Comparison of ENCODE assay signal across 10 mouse cellular contexts in genomic region chr19:44741764-44742127, GRCm38 (mm10). TPM values are rescaled to one million over a fixed set of nuclear protein-coding genes. Genes with fewer than 3 reads are reported as not detected.
A peak's percentile ranks its signal among the peaks of the same experiment; 100 is the strongest.
DNase-seq lines count a peak whose midpoint lies in the region; ATAC-seq lines count a peak whose summit lies in the region.
"Had no signal": no experiment of that assay in that cellular context is flagged by ENCODE, and none has a peak within 500 bp of the region (broad histone marks: within the 10 kb centered on the region; RNA-seq: fewer than 3 reads in every experiment).

No protein-coding gene starts in this region.

- H3K4me2 ChIP-seq in kidney, embryonic 16.5 days (replicated peaks; ENCODE audit: low read depth, low read length) = peak overlapping the region; percentile 71
- peak overlapping the region; percentile 44 for H3K4me2 ChIP-seq in embryonic facial prominence, embryonic 14.5 days (ENCODE audit: low read depth, low read length)
- H3K4me2 ChIP-seq in limb, embryonic 11.5 days (ENCODE audit: low read depth, severe bottlenecking) = peak overlapping the region; percentile 31; the same call in 1 of the 2 replicates
- H3K4me2 ChIP-seq in neural tube, embryonic 14.5 days (ENCODE audit: low read depth, low read length) = peak overlapping the region; percentile 43

- H3K9me3 ChIP-seq in kidney, embryonic 16.5 days (ENCODE audit: low read length) = no peaks in the 10 kb centered on the region
- H3K9me3 ChIP-seq in embryonic facial prominence, embryonic 14.5 days (ENCODE audit: control insufficient read depth, low read length) = no peaks in the 10 kb centered on the region
- H3K9me3 ChIP-seq in limb, embryonic 11.5 days (ENCODE audit: control insufficient read depth, low read length) = no peaks in the 10 kb centered on the region
- H3K9me3 ChIP-seq in neural tube, embryonic 14.5 days (ENCODE audit: control insufficient read depth, low read length) = no peaks in the 10 kb centered on the region

- H3K27ac ChIP-seq in kidney, embryonic 16.5 days (ENCODE audit: low read length) = peak overlapping the region; percentile 99
- H3K27ac ChIP-seq in embryonic facial prominence, embryonic 14.5 days (replicated peaks; ENCODE audit: low read depth, low read length) = no peak overlapping the region
- no peak overlapping the region for H3K27ac ChIP-seq in limb, embryonic 11.5 days (replicated peaks; ENCODE audit: low read depth, low read length)
- H3K27ac ChIP-seq in neural tube, embryonic 14.5 days (ENCODE audit: low read depth, low read length) = peak overlapping the region; percentile 67

- peaks cover 56% of the 10 kb centered on the region for H3K4me1 ChIP-seq in kidney, embryonic 16.5 days (ENCODE audit: insufficient read depth, low read length)
- H3K4me1 ChIP-seq in embryonic facial prominence, embryonic 14.5 days (ENCODE audit: control insufficient read depth, insufficient read depth, low read length) = 0 out of 2 replicates have a peak, but pooled peaks cover 2% of the 10 kb centered on the region
- peaks cover 10% of the 10 kb centered on the region; the same call in 1 of the 2 replicates for H3K4me1 ChIP-seq in limb, embryonic 11.5 days (ENCODE audit: control insufficient read depth, insufficient read depth, low read length)
- H3K4me1 ChIP-seq in neural tube, embryonic 14.5 days (ENCODE audit: control insufficient read depth, insufficient read depth, low read length) = peaks cover 8% of the 10 kb centered on the region; the same call in 1 of the 2 replicates

- H3K4me3 ChIP-seq in kidney, embryonic 16.5 days (ENCODE audit: low read length) = peak overlapping the region; percentile 50
- peak overlapping the region; percentile 27 for H3K4me3 ChIP-seq in embryonic facial prominence, embryonic 14.5 days (ENCODE audit: low read depth, low read length)
- H3K4me3 ChIP-seq in limb, embryonic 11.5 days (ENCODE audit: low read depth, low read length) = no peak overlapping the region
- H3K4me3 ChIP-seq in neural tube, embryonic 14.5 days (ENCODE audit: low read depth, low read length) = peak overlapping the region; percentile 16; the same call in 1 of the 2 replicates
- H3K4me3 ChIP-seq: erythroblast, embryonic 14.5 days had no signal

- H3K9ac ChIP-seq in kidney, embryonic 16.5 days (replicated peaks; ENCODE audit: low read length) = peak overlapping the region; percentile 76
- no peak overlapping the region for H3K9ac ChIP-seq in embryonic facial prominence, embryonic 14.5 days (ENCODE audit: low read depth, low read length)
- H3K9ac ChIP-seq in limb, embryonic 11.5 days (ENCODE audit: low read length) = no peak overlapping the region
- H3K9ac ChIP-seq in neural tube, embryonic 14.5 days (replicated peaks; ENCODE audit: low read depth, low read length) = 0 out of 2 replicates have a peak overlapping the region, but pooled peaks have one; percentile 37

- no peak for DNase-seq in kidney, postnatal 25 days
- no peak for DNase-seq in embryonic facial prominence, embryonic 14.5 days (ENCODE audit: low spot score)
- DNase-seq in limb, embryonic 11.5 days (ENCODE audit: low spot score) = peak; percentile 70
- no peak for DNase-seq in layer of hippocampus, adult 9-10 months (ENCODE audit: low spot score)
- no peak for DNase-seq in right cerebral cortex, postnatal 14 days
- DNase-seq in right cerebral cortex, postnatal 4 days = no peak
- DNase-seq: thymus, postnatal 25 days had no signal

- H3K27me3 ChIP-seq in kidney, embryonic 16.5 days (ENCODE audit: insufficient read depth, low read length) = peaks cover 59% of the 10 kb centered on the region
- H3K27me3 ChIP-seq in embryonic facial prominence, embryonic 14.5 days (replicated peaks; ENCODE audit: control insufficient read depth, insufficient read depth, low read length) = peaks cover 100% of the 10 kb centered on the region
- peaks cover 88% of the 10 kb centered on the region for H3K27me3 ChIP-seq in limb, embryonic 11.5 days (ENCODE audit: control insufficient read depth, insufficient read depth, low read length)
- peaks cover 51% of the 10 kb centered on the region for H3K27me3 ChIP-seq in neural tube, embryonic 14.5 days (ENCODE audit: control insufficient read depth, insufficient read depth, low read length)

- H3K36me3 ChIP-seq in kidney, embryonic 16.5 days (ENCODE audit: insufficient read depth, low read length) = no peaks in the 10 kb centered on the region
- no peaks in the 10 kb centered on the region for H3K36me3 ChIP-seq in embryonic facial prominence, embryonic 14.5 days (ENCODE audit: control insufficient read depth, insufficient read depth, low read length)
- H3K36me3 ChIP-seq in limb, embryonic 11.5 days (ENCODE audit: control insufficient read depth, insufficient read depth, low read length) = no peaks in the 10 kb centered on the region
- no peaks in the 10 kb centered on the region for H3K36me3 ChIP-seq in neural tube, embryonic 14.5 days (ENCODE audit: control insufficient read depth, insufficient read depth, low read length)

- WGBS in kidney, embryonic 16.5 days = under 1% methylated on average over 13 of the region's 13 CpGs
- WGBS in embryonic facial prominence, embryonic 14.5 days = 1% methylated on average over 12 of the region's 13 CpGs
- WGBS in limb, embryonic 11.5 days = under 1% methylated on average over 13 of the region's 13 CpGs
- 2% methylated on average over 13 of the region's 13 CpGs for WGBS in neural tube, embryonic 14.5 days

- peak; percentile 11; the same call in 1 of the 2 replicates for ATAC-seq in kidney, embryonic 16.5 days (ENCODE audit: low FRiP score, low TSS enrichment)
- no peak for ATAC-seq in embryonic facial prominence, embryonic 14.5 days (ENCODE audit: low read depth)
- ATAC-seq in limb, embryonic 11.5 days (ENCODE audit: insufficient number of reproducible peaks, low FRiP score, low TSS enrichment, low read depth) = no peak
- ATAC-seq in neural tube, embryonic 14.5 days (ENCODE audit: low read depth) = no peak

RNA-seq across cellular contexts. Expression of gene Pax2, which starts 14.1 kb away (rescaled TPM):
- 23.8 and 33.2 TPM in 2 replicates for polyA plus RNA-seq in kidney, embryonic 16.5 days (2015; fragmentation: Nextera tagmentation; extraction: Ambion mirVana)
- 0.14 and 0.22 TPM in 2 replicates for polyA plus RNA-seq in embryonic facial prominence, embryonic 14.5 days (2014; fragmentation: Nextera tagmentation; extraction: Ambion mirVana)
- 0.08 and 0.14 TPM in 2 replicates for polyA plus RNA-seq in limb, embryonic 11.5 days (2014; fragmentation: Nextera tagmentation; extraction: Ambion mirVana)
- polyA plus RNA-seq in neural tube, embryonic 14.5 days (2014; fragmentation: Nextera tagmentation; extraction: Ambion mirVana) = 23.8 and 27.0 TPM in 2 replicates
- polyA plus RNA-seq: erythroblast, embryonic 14.5 days had no signal

Comparison
In these comparisons a context has a peak if more than half of its experiments do, and no peak if none do; other contexts are left out.
1. H3K27ac ChIP-seq: peak in kidney, embryonic 16.5 days (single experiment) and neural tube, embryonic 14.5 days (single experiment); none in embryonic facial prominence, embryonic 14.5 days (single experiment) and limb, embryonic 11.5 days (single experiment).
2. H3K9ac ChIP-seq: peak in kidney, embryonic 16.5 days (single experiment) and neural tube, embryonic 14.5 days (single experiment); none in embryonic facial prominence, embryonic 14.5 days (single experiment) and limb, embryonic 11.5 days (single experiment).
3. RNA of gene Pax2, which starts 14.1 kb away (polyA plus RNA-seq): 23.8 to 27.0 TPM in neural tube, embryonic 14.5 days and 23.8 to 33.2 TPM in kidney, embryonic 16.5 days; 0.14 to 0.22 TPM in embryonic facial prominence, embryonic 14.5 days and 0.08 to 0.14 TPM in limb, embryonic 11.5 days; every median in the first group is over 10 times any median in the second.
4. Peak in every context shown above with its lines, with median percentiles within 50 percentile points of each other: H3K4me2 ChIP-seq.